Mouse (Mus musculus) kidney, adult 2 months (tissue): ENCODE measurements at regions not wholly inside any gene's neighbourhood (a gene's known extent, or its start where the extent isn't known, plus 50 kb on each side); places are given as distances from the start of the nearest gene placed in this dataset.

Source experiments
- DNase-seq: peaks from one replicate; pipeline ENCODE4 v3.0.0; 2021
- H3K27ac ChIP-seq: fragments of 200-500 bp; 2 replicates; pipeline ENCODE4 v1.5.1; 2012; ENCODE audit warnings: low read depth, low read length, control low read depth, inconsistent platforms; ENCODE audit not compliant: insufficient read depth
- H3K27me3 ChIP-seq: fragments of 200-500 bp; replicated peaks from 2 replicates; pipeline ENCODE4 v1.6.1; 2012; ENCODE audit warnings: mild to moderate bottlenecking, moderate library complexity, low read length, inconsistent platforms; ENCODE audit not compliant: control insufficient read depth, insufficient read depth
- H3K36me3 ChIP-seq: fragments of 200-500 bp; 2 replicates; pipeline ENCODE4 v1.6.1; 2012; ENCODE audit warnings: mild to moderate bottlenecking, moderate library complexity, low read length, inconsistent platforms; ENCODE audit not compliant: control insufficient read depth, insufficient read depth
- H3K4me1 ChIP-seq: fragments of 200-500 bp; 2 replicates; pipeline ENCODE4 v1.6.1; 2011; ENCODE audit warnings: low read length; ENCODE audit not compliant: control insufficient read depth, insufficient read depth
- H3K4me3 ChIP-seq: fragments of 200-500 bp; 2 replicates; pipeline ENCODE4 v1.5.1; 2011; ENCODE audit warnings: mild to moderate bottlenecking, low read depth, low read length, control low read depth; ENCODE audit not compliant: insufficient read depth
- CTCF ChIP-seq: fragments of 200-500 bp; conservative IDR thresholded peaks from 2 replicates; pipeline ENCODE4 v1.5.1; 2011; ENCODE audit warnings: low read depth, mild to moderate bottlenecking, control low read depth, low read length, moderate library complexity, mixed read lengths; ENCODE audit not compliant: insufficient read depth, insufficient read length
- POLR2A ChIP-seq: fragments of 200-500 bp; IDR thresholded peaks from one replicate; pipeline ENCODE4 v1.6.1; 2011; ENCODE audit warnings: low read depth, low read length, control low read depth
- WGBS: fragments of 180-500 bp; shearing (Covaris S2); methylation state at CpG from one replicate; pipeline ENCODE4 v1.1.7; 2018; 5-methylcytosine and 5-hydroxymethylcytosine counted together

- Histone ChIP-seq H3K27me3 (no peaks in the 10 kb centered on the region), H3K27ac (no peak overlapping the region), H3K36me3 (no peaks in the 10 kb centered on the region), H3K4me1 (no peaks in the 10 kb centered on the region), H3K4me3 (no peak overlapping the region)
- TF ChIP-seq CTCF (no peak), POLR2A (no peak)
- DNase-seq, result no peak
- 79% methylated on average over 4 of the region's 4 CpGs for WGBS
These were observed 144.8 kb upstream of the Slc38a2 start for GRCm38 (mm10) chr15:96844290-96844689.

- no peak overlapping the region for H3K27ac ChIP-seq
- no peak overlapping the region for H3K4me3 ChIP-seq
- no peak for DNase-seq
- no peaks in the 10 kb centered on the region for H3K4me1 ChIP-seq
- no peaks in the 10 kb centered on the region for H3K36me3 ChIP-seq
- no peak for TF ChIP-seq CTCF
- TF ChIP-seq POLR2A, result no peak
- no peaks in the 10 kb centered on the region for H3K27me3 ChIP-seq
- WGBS, result 77% methylated on average over 7 of the region's 7 CpGs
These were observed 144.1 kb upstream of the Slc38a2 start for GRCm38 (mm10) chr15:96843589-96843988.

GRCm38 (mm10) chr15:96842881-96843280 lies 143.4 kb upstream of the Slc38a2 start:
- no peak for TF ChIP-seq POLR2A
- no peak for TF ChIP-seq CTCF
- Histone ChIP-seq H3K27ac (no peak overlapping the region), H3K36me3 (no peaks in the 10 kb centered on the region), H3K4me1 (no peaks in the 10 kb centered on the region), H3K27me3 (no peaks in the 10 kb centered on the region), H3K4me3 (no peak overlapping the region)
- 92% methylated on average over 3 of the region's 3 CpGs for WGBS
- no peak for DNase-seq

GRCm38 (mm10) chr15:96836670-96837069 lies 137.1 kb upstream of the Slc38a2 start:
- DNase-seq, result no peak
- WGBS, result 98% methylated on average over 3 of the region's 3 CpGs
- no peaks in the 10 kb centered on the region for H3K36me3 ChIP-seq
- no peak overlapping the region for H3K4me3 ChIP-seq
- H3K4me1 ChIP-seq, result no peaks in the 10 kb centered on the region
- no peak overlapping the region for H3K27ac ChIP-seq
- H3K27me3 ChIP-seq, result no peaks in the 10 kb centered on the region
- TF ChIP-seq POLR2A, result no peak
- no peak for TF ChIP-seq CTCF

GRCm38 (mm10) chr15:96834862-96835261 lies 135.3 kb upstream of the Slc38a2 start:
- no peak for DNase-seq
- 73% methylated on average over 9 of the region's 9 CpGs for WGBS
- Histone ChIP-seq H3K27ac (no peak overlapping the region), H3K4me1 (no peaks in the 10 kb centered on the region), H3K36me3 (no peaks in the 10 kb centered on the region), H3K4me3 (no peak overlapping the region), H3K27me3 (no peaks in the 10 kb centered on the region)
- TF ChIP-seq CTCF (no peak), POLR2A (no peak)

- WGBS, result 75% methylated on average over 10 of the region's 10 CpGs
- no peaks in the 10 kb centered on the region for H3K36me3 ChIP-seq
- TF ChIP-seq POLR2A (no peak), CTCF (no peak)
These were observed 134.8 kb upstream of the Slc38a2 start for GRCm38 (mm10) chr15:96834162-96834843.

GRCm38 (mm10) chr15:96832389-96832788 lies 132.9 kb upstream of the Slc38a2 start:
- Histone ChIP-seq H3K36me3 (no peaks in the 10 kb centered on the region), H3K4me3 (no peak overlapping the region), H3K27ac (no peak overlapping the region), H3K4me1 (no peaks in the 10 kb centered on the region), H3K27me3 (no peaks in the 10 kb centered on the region)
- 81% methylated on average over 10 of the region's 10 CpGs for WGBS
- DNase-seq, result no peak
- no peak for TF ChIP-seq POLR2A

More at GRCm38 (mm10) chr15:96834162-96834843, 134.8 kb upstream of the Slc38a2 start:
- H3K4me1 ChIP-seq, result no peaks in the 10 kb centered on the region
- no peaks in the 10 kb centered on the region for H3K27me3 ChIP-seq
- no peak overlapping the region for H3K27ac ChIP-seq
- no peak overlapping the region for H3K4me3 ChIP-seq
- no peak for DNase-seq
